Mouse (Mus musculus) spleen, postnatal 36 days (tissue): ENCODE data around the gene Pja2.

Experiments used
- DNase-seq, 2 experiments: peaks; one replicate each; pipeline ENCODE4 v3.0.0; 2022; ENCODE audit warnings: low spot score in 2 of 2, mixed read lengths in 1 of 2

Gene Pja2

DNA sequence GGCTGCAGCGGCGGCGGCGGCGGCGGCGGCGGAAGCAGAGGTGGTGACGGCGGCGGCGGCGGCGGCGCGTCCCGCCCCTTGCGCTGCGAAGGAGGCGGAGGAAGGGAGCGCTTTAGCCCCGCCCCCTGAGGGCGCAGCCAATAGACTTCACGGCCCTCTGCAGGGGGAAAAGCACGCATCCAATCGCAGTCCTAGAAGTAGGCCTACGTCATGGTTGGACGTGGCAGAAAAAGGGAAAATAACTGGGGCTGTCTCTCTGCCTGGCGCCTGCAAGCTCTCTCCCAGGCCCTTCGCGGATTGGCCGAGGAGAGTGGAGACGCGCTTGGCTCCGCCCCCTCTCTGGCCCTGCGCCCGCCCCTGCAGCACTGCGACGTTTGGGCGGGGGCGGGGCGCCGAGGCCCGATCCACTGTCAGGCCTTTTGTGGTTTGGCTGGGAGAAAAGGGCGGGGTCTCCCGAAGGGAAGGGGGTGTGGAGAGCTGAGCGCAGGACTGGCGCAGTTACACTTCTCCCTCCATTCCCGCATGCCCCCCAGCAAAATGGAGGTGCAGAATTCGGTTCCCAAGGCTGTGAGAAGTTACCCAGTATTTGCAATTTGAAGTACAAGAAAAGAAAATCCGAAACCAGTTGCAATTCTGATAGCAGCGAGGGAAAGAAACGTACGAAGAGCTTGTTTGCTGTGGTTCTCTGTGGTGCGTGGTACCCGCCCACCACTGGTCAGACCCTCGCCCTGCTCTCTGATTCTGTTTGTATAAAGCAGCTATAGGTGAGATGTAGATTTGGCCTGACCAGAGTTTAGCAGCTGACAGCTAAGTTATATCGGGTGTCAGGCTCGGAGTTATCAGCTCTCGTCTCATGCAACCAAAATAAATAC is at the start of gene Pja2:
Gene Pja2 (minus strand): TSS at position 19 of the 872 bp plus-strand sequence.
- DNase-seq, result peak; percentile 98 to 99

DNA sequence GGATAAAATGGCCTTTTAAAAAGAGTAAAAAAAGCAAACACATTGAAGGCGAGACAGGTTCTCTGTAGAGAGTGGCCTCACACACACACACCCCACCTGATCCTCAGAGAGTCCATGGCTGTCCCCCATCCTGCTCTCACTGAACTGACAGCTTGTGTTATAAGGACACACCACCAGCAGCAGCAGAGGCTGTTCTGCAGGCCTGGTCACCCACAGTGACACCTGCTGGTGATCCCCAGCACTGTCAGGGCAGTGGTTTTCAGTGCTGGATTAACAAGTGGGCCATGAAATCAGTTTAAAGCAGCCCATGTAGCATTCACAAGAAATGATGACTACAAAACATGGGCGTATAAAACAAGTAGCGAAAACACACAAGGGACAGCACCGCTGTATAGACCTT is 43.6 kb upstream of the Pja2 start:
- DNase-seq, result peak; percentile 22 to 23

DNA sequence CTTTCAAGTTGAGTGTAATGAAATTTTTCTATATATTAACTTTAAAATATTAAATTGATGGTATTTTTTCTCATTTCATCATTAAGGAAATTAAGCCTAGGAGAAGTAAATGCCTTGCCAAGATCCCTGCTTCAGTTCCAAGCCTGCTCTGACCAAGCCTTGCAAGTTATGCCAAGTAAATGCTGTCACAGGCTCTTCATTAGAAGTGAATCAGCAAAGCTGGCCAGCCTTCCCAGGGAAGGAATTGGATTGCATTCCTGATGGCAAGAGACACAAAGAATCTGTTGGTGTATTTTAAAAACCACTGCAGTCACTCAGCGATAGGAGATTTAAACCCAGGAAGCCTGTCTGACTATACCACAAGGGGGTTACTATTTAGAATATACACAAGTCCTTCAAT is 32.0 kb upstream of the Pja2 start:
- DNase-seq, result no peak

DNA sequence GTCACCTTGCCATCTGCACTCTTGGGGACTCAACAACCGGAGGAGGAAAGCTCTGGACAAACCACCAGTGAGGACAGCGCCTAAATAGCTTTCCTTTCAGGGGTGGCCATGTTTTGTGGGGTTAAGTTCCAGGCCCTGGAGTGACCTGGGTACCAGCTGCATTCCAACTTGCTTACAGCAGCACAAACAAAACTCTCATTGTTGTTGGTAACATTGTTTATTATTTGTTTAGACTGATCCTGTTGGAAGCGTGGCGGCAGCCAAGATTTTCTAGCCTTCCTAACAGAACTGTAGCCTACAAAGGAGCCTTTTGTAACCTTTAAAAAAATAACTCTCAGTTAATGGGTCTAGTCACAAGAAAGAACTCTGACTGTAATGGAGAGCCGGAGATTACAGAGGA is 30.9 kb upstream of the Pja2 start:
- no peak for DNase-seq

DNA sequence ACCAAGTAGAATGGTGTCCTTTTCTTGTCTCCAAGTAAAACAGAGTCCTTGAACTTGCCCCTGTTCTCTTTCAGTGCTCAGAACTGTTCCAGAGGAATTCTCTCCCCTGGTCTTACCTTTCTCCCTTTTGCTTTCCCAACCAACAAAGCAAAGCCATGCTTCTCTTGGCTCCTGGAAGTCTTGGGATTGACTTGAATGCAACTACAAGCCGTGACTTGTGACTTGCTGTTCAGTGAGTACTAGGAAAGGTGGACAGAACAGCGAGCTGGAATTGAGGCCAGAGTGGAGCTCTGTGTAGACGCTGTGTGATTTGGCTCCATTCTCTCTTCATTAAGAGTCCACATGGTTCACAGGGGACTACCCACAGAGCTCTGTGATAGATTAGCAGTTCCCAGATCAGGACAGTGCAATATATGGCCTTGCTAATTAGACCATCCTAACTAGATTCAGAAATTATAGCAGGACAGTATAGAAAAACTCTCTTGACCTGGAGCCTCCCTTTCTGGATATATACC is 30.3 kb upstream of the Pja2 start:
- no peak for DNase-seq

DNA sequence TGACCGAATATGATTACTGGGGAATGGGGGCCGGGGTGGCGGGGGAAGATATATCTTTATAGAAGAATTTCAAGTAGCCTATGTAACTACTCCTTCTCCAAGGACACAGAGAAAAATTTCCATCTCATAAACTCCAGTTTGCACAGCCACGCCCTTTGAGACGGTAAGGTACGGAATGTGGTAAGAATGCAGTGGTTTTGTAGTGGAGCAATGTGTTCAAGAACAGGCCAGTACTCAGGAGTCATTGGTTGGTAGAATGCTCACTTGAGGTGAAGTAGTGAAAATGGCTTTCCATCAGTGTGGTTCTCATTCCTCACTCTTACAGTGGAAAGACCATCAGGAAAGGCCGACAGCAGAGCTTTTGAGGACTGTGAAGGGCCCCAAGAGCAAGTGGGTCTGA is 22.2 kb upstream of the Pja2 start:
- no peak for DNase-seq

DNA sequence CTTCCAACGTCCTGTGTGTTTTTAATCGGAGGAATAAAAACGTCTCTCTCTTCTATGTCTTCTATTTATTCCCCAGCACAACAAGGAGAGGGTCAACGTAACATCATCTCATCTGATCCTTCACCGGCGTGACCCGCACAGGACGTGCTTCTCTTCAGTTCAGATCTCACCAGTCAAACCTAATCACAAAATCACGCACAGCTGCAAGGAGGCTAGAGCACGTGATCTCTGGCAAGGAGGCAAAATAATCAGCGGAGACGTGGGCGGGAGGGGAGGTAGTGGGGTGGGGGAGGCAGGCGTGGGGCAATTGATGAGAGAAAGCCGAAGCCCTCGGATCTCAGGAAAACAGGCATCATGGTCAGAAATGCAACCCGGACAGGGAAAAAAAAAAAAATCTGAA is 14.4 kb upstream of the Pja2 start:
- no peak for DNase-seq

DNA sequence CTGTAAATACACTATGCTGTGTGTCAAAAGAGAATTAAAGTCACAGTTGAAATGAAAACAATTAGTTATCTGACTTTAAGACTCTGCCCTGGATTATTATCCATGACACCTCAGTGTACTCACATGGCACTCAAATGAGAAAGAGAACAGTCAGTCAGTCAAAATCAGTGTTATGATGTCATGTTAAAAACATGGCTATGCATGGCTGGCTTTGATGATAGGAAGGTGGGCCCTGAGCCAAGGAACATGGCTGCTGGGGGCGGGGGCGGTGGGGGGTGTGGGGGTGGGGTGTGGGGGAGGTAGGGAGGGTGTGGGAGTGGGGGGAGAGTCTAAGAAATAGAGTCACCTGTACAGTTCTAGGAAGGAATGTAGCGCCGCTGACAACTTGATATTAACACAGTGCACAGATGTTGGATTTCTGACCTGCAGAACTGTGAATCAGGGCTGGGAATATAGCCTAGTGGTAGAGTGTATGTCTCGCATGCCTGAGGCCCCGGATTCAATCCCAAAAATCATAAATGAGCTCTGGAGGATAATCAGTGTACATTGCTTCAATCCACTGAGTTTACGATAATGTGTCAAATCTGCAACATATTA is 13.0 kb upstream of the Pja2 start:
- no peak for DNase-seq

DNA sequence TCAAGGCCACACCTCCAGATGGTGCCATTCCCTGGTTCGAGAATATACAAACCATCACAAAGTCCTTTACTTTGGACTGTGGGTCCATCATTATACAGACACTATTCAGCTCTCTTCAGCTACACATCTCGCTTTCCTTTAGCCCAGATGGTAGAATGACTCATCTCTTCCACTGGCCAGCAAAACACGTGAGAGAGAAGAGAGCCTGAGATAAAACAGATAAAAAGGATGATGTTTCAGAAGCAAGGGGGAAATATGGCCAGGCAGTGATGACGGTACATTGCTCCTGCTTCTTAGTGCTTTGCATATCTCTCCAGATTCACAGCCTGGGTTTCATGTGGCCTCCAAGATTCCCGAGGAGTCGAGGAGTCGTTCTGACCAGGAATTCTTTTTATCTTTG is 10.0 kb upstream of the Pja2 start:
- no peak for DNase-seq

DNA sequence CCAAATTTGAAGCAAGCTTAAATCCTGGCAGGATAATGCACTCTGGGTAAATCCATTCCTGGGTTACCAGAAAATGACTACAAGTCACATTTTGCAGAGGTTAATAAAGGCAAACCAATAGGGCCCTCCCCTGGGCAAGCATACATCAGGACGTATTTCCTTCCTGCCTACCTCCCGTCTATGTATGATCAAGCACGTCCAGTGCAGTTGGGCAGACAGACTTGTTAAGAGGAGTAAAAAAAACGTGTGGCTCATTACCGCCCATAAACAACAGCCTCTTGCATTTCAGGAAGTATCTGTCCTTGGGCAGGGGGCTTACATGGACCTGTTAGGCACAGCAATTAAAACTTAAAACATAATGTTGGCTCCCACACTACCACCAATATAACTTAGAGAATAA is 8.0 kb upstream of the Pja2 start:
- no peak for DNase-seq

DNA sequence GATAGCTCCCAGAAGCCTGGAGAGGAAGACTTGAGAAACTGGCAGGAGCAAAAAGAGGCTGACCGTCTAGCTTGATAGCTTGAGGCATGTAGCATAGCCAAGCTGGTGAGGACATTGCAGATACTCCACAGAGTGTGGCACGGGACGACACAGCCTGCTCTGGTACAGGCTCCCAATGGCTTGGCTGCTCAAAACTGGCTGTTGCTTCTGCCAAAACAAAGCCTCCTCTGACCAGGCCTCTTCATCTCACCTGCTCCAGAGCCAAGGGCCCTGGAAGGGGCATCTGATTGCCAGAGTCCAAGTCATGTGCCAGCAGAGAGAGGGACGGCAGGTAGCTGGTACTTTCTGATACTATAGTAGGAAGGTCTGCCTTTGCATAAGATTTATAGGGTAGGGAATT is 5.5 kb upstream of the Pja2 start:
- no peak for DNase-seq

DNA sequence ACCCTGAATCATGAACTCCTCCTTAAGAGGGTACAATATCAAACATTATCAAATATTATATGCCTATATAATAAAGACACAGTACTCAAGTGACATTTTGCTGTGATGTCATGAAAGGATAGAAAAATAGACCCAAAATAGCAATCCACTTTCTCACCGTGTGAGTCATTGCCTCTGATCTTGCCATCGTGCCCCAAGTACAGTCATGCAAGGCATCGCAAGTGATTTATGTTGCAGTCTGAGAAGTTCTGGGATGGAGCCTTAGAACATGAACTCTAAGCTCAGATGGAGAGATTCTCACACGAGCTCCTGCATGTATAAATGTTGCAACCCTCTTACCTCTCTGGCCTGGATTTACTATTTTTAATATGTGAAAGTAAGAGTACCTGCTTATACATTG is 2.2 kb upstream of the Pja2 start:
- DNase-seq, result no peak

DNA sequence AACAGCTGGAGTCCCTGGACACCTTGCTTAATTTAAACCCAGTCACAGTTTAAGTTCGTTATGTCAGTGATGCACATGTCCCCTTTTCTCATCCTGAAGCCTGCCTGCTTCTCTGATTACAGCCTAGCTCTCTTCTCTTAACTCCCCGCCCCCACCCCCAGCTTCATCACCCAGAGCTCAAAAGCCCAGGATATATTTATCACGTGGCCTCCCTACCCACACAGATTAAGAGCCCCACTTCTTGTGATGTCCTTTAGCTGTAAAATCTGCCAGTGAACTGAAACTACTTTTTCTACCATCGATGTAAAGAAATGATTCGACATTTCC is 1.0 kb upstream of the Pja2 start:
- DNase-seq, result no peak

DNA sequence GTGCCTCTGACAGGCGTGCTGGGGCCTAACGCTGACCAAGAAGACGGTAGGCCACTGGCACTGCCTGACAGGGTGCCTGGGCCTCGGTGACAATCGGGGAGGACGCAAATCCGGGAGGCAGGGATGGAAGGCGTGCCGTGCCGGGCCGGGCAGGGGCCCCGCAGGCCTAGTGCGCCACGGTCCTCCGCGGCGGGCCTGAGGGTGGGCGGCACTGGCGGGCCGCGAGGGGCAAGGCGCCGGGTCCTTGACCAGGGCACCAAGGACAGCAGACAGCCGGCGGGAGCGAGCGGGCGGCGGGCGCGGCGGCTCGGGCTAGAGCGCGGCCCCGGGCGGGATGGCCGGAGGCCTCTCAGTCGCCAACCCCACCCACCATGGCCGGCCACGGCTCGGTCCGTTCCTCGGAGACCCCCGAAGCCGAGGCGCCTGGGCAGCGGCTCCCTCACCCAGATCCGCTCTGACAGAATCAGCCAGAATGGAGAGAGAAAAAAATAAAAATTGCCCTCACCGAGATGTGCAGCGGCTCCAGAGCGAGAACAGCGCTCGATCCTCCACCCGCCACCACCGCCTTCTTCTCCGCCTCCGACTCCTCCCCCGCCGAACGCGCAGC is 322 bp downstream of the Pja2 start:
- no peak for DNase-seq

DNA sequence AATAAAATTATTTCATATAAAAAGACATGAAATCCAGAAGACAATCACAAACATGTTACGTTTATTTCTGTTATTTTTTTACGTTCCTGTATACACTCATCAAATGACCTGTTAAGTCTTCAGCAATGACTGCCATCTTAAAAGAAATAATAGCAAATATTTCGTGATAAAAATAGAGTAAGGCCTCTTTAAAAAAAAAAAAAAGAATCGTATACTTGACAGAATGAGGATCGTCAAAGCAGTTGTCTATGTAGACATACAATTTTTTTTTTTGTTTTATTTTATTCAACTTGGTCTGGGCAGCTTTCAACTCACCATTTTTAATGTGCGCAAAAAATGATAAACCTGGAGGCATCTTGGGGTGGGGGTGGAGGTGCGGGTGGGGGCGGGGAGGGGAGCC is 831 bp downstream of the Pja2 start:
- no peak for DNase-seq

DNA sequence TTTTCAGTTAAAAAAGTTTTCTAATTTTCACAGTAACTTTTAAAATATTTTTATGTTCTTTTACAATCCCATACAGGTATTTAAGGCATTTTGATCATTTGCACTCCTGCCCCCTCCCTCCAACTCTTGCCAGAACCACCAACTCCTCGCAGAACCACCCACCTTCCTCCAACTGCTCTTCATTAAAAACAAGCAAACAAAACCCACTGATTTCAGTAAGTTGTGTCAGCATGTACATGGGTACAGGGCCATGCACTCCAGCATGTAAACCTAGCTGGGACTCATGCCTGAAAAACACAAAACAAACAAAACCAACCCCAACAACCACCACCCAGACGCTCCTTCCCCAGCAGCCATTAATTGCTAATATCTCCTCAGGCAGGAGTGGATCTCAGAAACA is 7.2 kb downstream of the Pja2 start:
- no peak for DNase-seq

DNA sequence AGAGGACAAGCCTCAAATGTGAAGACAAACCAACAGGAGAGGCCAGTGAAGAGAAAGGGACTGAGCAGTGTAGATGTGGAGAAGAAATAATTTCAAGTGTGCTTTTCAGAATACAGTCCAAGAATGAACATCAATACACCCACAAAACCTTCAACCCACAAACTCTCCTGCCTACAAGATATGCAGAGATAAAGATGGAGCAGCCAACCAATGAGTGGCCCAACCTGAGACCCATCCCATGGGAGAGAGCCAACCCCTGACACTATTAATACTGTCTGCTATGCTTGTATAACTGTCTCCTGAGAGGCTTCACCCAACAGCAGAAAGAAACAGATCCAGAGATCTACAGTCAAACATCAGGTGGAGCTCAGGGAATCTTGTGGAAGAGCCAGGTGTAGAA is 16.3 kb downstream of the Pja2 start:
- DNase-seq, result no peak

DNA sequence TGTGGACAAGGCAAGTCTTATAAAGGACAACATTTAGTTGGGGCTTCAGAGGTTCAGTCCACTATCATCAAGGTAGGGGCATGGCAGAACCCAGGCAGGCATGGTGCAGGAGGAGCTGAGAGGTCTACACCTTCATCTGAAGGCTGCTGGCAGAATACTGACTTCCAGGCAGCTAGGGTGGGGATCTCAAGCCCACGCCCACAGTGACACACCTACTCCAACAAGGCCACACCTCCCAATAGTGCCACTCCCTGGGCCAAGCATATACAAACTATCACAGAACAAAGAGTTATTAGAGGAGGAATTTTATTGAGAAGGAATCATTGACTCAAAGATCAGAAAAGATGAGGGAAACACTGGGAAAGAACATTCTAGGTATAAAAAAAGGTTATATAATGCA is 17.2 kb downstream of the Pja2 start:
- peak in 1 of 2 experiments; percentile 2 for DNase-seq

DNA sequence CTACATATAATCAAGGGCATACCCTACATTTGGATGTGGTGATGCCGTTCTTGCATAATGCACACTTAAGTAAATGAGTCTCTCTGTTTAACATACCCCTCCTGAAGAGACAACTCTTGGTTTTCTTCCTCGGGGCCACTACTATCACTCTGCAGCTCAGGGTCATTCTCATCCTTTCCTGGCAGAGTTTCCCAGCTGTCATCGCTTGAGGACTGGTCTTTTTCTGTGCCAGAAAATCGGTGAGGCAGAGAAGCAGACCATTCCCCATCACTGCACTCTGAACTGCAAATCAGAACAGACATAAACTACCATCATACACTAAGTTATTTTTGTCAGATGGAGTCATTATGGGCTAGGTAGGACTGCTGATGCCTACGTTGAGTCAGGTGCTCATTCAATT is 34.1 kb downstream of the Pja2 start:
- no peak for DNase-seq

DNA sequence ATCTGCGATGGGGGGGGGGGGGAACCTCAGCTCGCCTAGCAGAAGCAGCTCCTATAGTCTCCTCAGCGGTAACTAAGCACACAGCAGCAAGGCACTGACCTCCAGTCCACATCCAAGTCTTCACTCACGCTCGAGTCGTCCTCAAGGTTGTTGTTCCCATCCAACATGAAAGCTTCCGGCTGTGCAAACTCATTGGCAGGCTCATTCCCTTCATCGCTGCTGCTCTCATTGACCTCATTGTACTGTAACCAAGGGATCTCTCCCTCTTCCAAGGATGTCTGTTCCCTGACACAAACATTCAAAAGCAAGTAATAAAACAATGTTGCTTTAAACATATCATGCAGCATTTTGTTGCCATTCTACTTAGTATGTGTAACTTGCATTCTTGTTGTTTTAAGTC is 39.0 kb downstream of the Pja2 start:
- DNase-seq, result no peak

DNA sequence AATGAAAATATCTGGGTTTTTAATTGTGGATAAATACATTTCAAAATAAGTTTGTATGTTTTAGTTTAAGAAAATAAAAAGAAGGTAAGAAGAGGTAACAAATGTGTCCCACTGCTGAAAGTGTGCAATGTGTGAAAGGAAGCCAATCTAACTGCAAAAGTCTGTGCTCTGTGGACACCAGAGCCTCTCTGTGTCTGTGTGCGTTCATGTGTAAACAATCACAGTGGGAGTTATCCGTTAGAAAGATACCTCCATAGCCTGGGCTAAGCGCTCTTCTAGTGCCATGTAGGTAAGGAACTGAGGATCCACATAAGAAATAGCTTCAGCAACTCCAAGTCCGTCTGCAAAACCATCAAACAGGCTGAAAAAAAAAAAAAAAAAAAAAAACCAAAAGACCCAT is 42.0 kb downstream of the Pja2 start:
- no peak for DNase-seq

DNA sequence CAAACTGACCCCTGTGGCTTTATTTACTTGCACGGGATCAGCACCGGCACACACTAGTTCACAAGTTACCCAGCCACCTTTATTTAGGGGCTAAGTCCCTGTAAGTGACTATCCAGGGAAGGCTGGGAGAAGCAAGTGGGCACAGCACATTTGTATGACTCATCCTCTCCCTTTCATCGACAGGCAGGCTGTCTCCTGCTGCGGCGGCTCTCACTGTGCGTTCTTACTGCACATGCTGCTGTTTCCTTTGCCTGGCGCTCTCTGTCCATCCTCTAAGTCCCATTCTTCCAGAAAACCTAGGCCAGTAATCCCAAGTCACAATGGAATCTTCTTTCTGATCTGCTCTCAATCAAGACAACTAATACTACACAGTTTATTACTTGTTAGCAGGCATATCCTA is 43.7 kb downstream of the Pja2 start:
- no peak for DNase-seq

DNA sequence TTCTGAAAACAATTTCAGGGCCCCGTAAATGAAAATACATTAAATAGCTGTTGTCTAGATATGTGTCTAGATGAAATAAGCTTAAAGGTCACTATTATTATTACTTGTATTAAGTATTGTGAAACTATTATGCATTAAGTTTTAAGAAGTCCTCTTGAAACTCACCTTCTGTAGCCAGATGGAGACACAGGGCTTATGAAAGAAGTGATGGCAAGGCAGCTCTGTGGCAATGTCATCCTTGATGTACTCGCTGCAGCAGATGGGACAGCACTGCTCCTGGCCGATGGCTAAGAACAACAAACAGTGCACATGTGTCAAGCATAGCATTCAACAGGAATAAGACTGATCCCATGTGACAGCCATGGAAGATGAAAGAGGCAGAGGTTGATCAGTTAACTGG is 44.9 kb downstream of the Pja2 start:
- no peak for DNase-seq
